Mouse (Mus musculus) erythroid progenitor cell, adult 5-6 weeks (primary cell): ENCODE results near the gene Slc29a1. TPM values are rescaled to one million over a fixed set of nuclear protein-coding genes. Genes with fewer than 3 reads are reported as not detected.

Source experiments
- ATAC-seq: replicated peaks from 2 replicates; pipeline ENCODE4 v1.8.0; 2016; ENCODE audit warnings: moderate number of reproducible peaks, mild to moderate bottlenecking, moderate TSS enrichment, inconsistent platforms; ENCODE audit not compliant: poor library complexity, low FRiP score, severe bottlenecking
- total RNA-seq, 2 experiments: library from RNA; stranded (forward) in 1 of 2; stranded (reverse) in 1 of 2; fragments of 150-400 nt in 1 of 2; fragments of 186-747, 209-891 nt in 1 of 2; gene quantifications; 2 replicates each; pipeline versions ENCODE4 v1.2.3 to v1.2.4; 2015 to 2017; ENCODE audit warnings: low replicate concordance in 2 of 2

Slc29a1 gene
- total RNA-seq, 2 experiments from 2014 or later, result 101 to 151 TPM

DNA sequence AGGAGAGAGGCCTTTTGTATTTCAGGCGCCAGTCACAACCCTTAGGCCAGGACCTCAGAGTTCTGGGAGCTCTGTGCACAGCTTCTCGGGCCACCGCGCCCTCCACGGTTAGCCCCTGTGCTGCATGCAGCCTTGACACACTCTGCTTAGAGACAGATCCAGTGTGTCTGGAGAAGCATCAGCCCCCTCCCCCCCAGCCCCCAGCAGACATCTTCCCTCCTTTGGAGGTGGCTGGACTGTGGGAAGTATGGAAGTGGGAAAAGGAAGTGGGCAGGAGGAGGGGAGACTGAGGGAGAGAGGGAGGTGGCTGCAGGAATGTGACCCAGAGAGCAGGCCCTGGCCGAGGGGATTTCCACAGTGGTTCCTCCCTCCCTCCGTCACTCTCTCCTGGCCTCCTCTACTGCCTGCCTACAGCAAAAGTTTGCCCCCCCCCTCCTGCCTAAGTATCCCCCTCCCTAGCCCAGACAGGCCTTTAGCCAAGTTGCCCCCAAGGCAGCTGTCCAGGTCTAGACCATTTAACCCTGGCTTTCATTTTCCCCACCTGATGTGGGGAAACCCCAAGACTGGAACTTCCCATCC lies 42.1 kb downstream of the Slc29a1 start:
- ATAC-seq, result no peak

DNA sequence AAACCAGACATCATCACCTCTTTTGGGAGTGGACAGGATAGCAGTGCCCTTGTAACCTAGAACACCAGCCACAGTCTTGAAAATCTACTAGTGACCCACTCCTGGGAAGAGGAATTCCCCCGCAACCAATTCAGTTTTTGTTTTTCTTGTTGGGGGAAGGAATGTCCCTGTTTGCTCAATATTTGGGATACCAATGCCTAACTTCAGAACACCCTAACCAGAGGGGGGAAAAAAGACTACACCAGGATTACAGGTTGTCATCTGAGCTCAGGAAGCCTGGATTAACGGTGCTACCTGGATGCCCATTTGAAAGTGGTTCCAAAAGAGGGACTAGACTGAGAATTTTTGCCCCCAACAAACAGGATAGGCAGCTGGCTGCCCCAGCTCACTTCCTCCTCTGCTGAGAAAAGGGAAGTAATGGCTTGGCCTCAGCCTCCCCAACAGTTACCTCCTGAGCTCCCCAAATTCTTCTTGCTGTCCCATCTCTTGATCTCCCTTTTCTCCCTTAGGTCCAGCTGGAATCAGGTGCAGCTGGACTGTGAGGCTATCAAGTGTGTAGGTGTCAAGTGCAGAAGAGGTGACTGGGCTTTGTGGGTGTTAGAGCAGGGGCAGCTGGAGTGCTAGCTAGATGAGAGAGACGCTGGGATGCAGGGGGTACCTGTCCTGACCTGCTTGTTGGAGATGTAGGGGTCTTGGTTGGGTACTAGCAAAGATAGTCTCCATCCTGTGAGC lies 42.7 kb downstream of the Slc29a1 start:
- no peak for ATAC-seq

DNA sequence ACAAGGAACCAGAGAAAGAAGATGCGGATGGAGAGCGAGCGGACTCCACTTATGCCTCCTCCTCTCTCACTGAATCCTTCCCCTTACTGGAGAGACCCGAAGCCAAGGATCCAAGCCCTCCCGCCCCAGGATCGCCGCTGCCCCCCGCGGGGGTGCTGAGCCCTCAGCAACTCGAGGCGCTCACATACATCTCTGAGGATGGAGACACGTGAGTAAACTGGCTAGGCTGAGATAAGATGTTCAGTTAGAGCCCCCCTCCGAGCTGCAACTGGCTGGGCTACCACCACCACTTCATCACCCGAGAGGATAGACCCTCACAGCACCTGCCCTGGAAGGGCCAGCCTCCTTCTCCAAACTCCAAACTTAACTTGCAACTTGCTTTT lies 43.3 kb downstream of the Slc29a1 start:
- ATAC-seq, result no peak

DNA sequence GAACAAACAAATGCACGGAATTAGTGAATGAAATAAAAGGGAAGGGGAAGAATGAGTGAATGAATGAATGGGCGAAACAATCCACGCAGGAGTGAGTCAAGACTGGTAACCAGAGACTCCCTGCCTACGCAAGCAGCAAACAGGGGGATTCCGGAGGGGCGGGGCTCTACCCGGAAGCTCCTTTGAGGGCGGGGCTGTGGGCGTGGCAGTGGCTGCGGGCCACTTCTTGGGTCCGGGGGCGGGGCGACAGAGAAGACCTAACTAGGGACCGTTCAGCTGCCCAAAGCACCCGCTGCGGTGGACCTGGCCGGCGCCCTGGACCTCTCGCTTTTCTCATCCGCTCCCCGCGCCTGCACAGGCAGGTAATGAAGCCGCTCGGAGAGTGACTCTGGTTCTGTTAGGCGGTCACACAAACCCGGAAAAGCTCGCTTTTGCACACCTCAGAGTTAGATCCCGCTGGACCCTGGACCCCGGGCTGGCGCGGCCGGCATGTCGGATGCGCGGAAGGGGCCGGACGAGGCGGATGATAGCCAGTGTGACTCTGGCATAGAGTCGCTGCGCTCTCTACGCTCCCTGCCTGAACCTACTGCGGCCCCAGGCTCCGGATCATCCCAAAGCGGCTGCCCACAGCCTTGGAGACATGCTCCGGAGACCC lies 43.8 kb downstream of the Slc29a1 start, which contains the start of gene Nfkbie:
TSS of gene Nfkbie (plus strand) at position 252 of the 655 bp plus-strand sequence.
- peak; percentile 67 for ATAC-seq

DNA sequence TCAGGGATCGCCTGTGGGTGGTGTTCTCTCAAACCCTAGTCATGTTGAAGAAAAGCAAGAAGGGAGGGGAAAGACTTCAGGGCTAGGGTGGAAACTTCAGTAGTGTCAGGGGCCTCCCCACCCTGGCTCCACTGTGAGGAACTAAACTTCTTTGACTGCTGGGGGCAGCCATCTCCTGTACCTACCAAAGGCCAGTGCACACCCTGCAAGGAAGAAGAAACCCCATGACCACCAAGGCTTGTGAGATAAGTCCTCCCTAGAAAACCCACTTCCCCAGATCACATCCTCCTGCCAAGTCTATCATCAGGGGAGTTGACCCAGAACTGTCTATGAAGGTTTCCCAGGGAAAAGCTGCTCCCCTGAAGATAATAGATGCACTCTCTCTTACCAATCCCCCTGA lies 45.0 kb downstream of the Slc29a1 start:
- ATAC-seq, result no peak

DNA sequence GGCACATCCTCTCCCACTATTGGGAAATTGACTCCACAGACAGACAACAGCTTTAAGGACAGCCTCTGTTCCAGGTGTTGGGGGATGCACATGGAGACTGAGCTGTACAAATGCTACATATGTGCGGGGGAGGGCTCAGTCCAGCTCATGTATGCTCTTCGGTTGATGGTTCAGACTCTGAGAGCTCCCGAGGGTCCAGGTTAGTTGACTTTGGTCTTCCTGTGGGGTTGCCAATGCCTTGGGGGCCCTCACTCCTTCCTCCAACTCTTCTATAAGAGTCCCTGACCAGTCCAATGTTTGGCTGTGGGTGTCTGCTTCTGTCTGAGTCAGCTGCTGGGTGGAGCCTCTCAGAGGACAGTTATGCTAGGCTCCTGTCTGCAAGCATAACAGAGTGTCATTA lies 46.3 kb downstream of the Slc29a1 start:
- ATAC-seq, result no peak

DNA sequence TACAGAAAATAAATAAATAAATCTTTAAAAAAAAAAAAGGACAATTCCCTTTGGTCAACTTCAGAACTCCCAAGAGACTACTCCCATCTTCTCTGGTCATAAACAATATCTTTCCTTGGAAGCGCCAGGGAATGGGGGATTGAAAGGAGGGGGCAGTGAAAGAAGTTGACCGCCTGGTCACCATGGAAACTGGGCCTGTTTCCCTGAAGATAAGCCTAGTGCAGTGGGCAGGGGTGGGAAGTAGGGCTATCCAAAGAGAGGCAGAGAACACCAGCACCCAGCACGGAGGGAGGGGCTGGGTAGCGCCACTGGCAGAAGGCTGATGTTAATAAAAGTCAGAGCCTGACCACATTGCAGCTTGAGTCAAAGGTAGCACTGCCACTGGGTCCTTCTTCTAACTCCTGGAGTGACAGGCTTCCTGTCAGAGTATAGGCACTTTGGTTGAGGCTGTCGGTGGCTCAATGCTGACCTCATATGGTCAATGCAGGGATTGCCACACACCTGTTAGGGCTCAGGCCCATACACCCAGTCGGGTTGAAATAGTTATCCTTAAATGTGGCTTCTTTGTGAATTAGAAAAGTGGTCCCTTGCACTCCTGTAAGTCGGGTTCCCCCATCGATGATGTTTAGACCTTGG lies 47.5 kb downstream of the Slc29a1 start:
- ATAC-seq, result peak; percentile 62

DNA sequence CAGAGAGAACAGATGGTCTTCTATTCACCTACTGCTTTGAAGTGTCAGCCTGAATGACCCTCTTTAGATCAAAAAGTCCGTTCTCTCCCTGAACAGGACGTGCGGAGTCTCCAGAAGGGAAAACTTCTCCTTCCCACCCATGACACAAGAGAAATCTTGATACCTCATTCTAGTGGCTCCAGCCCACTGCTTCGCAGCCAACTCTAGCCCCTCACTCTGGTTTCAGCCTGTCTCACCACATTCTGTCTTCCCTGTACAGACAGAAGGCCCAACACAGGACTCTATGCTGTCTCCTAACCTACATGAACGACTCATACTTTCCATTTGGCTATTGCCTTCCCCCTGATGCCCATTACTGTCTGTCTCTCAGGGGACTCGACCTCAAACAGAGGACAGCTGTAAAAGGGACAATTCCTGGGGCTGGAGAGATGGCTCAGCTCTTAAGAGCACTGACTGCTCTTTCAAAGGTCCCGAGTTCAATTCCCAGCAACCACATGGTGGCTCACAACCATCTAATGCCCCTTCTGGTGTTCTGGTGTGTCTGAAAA lies 48.1 kb downstream of the Slc29a1 start:
- ATAC-seq, result no peak

DNA sequence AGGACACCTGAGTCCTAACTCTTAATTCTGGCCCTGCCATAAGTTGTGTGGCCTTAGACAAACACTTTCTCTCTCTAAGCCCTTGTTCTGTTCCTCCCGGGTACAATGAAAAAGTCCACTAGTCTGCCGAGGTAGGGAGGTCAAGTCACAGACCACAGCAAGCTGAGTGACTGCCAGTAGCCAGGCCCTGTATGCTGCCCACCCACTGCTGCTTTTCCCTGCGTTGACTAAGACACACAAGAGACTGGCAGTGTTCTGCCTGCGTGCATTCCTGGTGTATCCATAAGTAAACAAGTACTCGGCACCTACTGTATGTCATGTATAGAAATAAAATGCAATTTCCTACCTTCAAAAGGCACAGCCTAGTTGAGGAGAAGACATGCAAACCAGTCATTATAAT lies 49.2 kb downstream of the Slc29a1 start:
- ATAC-seq, result no peak

DNA sequence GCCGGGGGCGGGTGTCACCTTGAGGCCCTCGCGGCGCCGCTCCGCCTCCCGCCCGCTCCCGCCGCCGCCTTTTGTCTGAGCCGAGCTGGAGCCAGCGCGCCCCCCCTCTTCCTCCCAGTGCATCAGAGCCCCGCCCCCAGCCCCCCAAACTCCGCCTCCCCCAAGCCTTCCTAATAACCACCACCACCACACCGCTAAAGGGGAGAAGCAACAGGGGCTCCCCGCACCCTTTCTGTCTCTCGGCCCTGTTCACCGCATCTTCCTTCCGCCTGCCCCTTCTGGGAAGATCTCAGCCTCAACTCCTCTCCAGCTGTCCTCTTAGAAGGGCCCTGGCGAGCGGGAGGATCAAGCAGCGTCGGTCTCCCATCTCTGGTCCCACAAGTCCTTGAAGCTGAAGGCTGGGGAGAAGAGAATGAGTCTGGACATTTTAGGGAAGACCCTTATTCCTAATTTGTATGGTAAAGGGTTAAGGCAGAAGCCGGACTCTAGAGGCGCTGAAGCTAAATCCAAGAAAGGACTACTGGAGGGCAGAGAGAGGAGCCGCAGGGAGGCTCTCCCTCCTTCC lies 49.7 kb downstream of the Slc29a1 start, which contains the start of gene Tmem151b:
TSS of gene Tmem151b (minus strand) at position 61 of the 565 bp plus-strand sequence.
- no peak for ATAC-seq

DNA sequence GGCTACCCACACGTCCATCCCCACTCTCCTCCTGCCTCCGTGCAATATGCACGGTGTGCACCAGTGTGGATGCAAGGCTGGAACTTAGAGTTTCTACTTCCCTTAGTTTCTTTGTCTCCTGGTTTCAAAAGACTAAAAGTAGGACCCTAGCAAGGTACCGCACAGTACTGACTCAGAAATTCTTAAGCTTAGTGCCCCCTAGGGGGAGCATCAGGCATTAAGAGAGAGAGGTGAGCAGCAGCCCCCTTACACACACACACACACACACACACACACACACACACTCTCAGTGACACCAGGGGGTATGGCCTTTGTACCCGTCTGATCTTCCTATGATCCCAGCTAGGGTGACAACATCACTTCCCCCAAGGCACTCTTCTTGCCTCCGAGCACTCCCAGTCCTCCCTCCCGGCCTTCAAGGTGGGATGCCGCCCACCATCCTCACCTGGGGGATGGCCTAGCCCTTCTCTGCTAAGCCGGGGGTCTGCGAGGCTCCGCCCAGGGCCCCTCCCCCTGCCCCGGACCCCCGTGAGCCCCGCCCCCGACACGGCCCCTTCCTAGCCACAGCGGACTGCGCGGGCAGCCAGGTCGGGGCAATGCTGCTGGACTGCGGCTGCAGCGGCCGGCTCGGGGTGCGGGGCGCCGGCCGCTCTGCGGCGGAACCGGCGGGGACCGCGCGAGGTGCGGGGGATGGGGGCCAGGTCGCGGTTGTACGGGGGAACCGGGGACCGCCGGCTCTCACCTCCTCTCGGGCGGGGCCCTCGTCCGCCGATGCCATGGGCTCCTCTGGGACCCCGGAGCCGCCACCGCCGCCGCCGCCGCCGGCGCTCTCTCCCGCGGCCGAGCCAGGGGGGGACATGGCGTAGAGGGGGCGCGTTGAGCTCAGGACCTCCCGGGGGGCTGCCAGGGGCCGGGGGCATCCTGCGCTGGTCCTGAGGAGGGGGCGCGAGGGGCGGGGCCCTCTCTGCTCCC lies 50.6 kb downstream of the Slc29a1 start:
- ATAC-seq, result no peak

DNA sequence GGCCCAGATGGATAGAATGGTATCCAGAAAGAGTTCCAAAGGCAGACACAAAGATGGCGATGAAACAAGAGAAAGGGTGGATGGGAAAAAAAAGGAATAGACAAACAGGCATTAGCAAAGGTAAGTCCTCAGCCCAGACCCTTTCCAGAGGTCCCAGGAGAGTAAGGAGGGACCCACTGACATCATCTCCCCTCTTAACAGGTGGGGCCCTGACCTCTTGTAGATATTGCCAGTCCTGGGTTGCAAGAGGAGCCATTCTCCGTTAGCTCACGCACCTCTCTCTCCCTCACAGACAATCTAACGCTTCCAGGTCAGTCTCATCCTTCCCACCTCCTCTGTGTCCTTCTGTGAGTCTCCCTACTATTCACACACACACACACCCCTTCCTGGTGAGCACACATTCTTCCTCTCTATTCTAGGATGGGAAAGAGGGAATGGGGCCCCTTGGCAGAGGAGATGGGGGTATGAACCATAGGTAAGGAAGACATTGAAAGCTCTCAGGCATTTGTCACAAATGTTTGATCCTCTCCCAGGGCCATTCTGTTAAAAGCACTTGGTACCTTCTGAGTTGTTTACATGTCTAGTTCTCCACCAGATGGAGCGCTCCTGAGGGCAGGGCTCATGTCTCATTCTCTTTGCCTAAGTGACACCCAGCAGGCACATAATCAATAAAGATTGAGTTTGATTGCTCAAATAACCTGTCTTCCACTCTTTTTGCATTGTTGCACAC lies 51.8 kb downstream of the Slc29a1 start:
- no peak for ATAC-seq

DNA sequence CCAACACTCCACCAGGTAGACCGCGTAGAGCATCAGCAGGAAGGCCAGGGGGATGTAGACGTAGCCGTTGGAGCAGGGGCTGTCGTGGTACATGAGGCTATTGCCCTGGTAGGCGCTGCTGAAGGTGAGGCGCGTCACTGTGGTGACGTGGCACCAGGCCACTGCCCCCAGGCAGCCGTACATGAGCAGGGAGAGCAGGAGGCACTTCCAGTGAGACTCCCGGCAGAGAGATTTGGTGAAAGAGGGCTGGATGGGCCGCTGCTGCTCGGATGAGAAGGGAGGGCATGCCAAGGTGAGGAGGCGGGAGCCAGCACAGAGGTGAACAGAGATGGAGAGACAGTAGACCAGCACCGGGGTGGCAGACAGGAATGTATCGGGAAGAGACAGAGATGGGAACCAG lies 52.5 kb downstream of the Slc29a1 start:
- no peak for ATAC-seq

DNA sequence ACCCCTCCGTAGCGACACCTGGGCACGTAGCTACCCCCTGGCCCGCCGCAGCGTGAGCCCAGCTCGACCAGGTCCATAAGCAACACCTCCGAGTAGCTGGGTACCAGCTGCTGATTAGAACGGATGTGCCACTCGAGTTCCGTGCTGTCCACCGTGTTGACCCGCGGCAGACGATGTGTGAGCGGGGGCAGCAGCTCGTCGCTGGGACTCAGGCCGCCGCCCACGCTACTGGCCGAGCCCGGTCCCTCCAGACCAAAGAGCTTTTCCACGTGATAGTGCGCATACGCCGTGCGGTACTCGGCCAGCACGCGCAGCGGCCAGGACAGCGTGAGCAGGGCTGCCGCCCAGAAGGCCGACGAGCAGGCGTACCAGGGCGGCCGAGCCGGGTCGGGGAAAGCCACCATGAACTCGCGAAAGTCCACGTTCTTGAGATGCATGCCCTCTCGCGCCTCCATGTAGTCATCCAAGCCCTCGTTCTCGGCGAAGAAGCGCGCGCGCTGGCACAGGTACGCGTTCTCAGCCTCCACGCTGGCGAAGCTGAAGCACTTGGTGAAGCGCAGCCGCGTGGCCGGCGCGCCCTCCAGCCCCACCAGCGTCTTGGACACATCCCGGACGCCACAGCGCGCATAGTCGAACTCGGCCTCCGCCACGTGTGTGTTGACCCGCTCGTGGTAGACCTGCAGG lies 54.0 kb downstream of the Slc29a1 start:
- ATAC-seq, result no peak

DNA sequence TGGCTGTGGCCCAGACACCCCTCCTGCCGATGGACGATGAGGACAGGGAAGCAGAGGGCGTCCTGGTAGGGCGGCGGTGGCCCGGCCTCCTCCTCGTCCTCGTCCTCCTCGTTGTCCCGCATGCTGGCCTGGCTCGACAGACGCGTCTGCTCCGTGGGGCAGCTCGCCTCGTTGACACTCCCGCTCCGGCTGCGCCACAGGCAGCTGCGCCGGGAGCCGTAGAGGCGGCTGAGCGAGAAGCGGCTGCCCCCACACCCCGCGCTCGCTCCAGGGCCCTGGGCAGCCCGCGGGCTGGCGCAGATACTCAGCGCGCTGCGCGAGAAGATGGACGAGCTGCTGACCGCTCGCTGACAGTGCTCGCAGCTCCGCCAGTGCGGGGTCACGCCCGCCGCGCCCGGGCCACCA lies 54.5 kb downstream of the Slc29a1 start:
- no peak for ATAC-seq

DNA sequence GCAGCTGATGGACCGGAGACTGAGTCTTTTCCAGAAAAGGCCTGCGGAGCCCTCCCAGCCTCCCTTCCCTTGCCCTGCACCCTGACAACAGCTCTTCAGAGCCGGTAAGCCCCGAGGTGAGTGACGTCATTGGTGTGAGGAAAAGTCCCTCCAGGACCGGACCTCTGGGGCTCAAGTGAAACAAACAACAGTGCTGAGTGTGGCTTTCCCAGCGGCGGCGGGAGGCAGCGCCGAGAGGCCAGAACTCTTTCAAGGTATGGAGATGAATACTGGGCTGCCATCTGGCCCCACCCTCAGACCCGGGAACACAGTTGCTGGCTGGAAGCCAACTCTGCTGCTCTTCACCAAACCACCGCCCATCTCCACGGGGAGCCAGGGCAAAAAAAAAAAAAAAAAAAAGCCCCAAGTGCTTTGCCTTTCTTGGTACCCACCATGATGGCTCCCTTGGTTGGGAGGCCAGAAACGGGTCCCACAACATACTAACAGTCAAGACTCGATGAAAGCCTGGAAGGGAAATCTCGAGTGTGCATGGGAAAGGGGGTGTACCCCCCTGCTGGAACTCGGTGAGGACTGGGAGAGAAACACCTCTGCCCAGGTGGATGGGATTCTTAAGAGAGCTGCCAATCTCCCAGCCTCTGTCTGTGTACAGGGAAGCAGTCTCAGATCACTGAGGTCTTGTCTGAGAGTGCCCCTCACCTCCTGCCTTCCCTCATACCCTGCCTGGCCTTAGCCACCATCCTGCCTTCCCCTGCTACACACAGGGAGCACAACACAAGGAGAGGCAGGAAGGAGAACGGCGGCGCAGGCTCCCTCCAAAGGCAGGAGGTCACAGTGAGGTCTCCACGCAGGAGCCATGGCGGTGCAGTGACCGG lies 55.2 kb downstream of the Slc29a1 start:
- 0 out of 2 replicates have a peak, but pooled peaks have one; percentile 13 for ATAC-seq

DNA sequence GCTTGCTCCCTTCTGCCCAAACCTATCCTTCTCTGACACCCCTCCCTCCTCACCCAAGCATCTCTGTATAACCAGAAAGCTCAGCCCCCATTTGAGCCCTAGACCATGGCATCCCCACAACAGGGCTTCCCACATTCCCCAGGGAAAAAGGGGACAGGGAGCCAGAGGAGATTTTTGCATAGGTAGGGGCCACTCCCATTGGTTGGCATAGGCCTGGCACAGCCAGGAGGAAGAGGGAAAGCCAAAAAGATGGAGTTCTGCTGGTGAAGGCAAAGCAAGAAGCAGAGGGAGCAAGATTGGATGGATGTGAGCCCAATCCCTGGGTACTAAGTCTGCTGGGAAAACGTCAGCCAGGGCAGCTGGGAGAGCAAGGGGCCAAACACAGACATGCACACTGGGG lies 56.3 kb downstream of the Slc29a1 start:
- ATAC-seq, result no peak
